In the genomic region with DNA sequence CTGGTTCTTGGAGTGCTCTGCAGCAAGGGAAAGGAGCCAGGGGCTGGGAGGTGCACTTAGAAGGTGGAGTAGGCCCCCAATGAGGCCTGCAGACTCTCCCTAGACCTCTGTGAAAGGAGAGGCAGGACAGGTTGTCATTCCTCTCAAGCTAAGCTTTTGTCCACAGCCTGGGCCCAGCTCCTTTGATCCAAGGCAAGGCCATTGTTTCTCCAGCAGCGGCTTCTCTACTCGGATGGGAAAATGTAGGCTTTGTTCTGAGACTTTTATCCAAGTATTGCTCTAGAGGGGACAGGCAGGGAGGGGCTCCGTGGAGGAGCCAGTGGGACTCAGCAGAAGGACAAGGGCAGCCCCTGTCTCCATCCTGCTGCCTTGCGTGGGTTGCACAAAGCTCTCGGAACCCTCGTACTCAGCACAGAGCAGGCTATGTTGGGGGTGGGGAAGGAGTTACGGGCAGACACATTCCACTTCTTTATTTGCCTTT, we compare ENCODE assay signal across 10 mouse cellular contexts.
DNase-seq lines count a peak whose midpoint lies in the region; ATAC-seq and TF ChIP-seq lines count a peak whose summit lies in the region.
"Had no signal": no experiment of that assay in that cellular context is flagged by ENCODE, and none has a peak within 500 bp of the region (broad histone marks: within the 10 kb centered on the region; RNA-seq: fewer than 3 reads in every experiment).

No protein-coding gene starts in this region.

- H3K4me3 ChIP-seq in lung, embryonic 14.5 days (ENCODE audit: low read depth, low read length) = no peak overlapping the region
- no peak overlapping the region for H3K4me3 ChIP-seq in lung, postnatal 0 days (ENCODE audit: low read depth, low read length)
- no peak overlapping the region for H3K4me3 ChIP-seq in forebrain, embryonic 14.5 days (ENCODE audit: low read depth, low read length)
- no peak overlapping the region for H3K4me3 ChIP-seq in midbrain, embryonic 13.5 days (replicated peaks)
- H3K4me3 ChIP-seq in kidney, adult 2 months (ENCODE audit: insufficient read depth, low read depth, low read length) = no peak overlapping the region
- H3K4me3 ChIP-seq: embryonic facial prominence, embryonic 13.5 days; limb, embryonic 12.5 days had no signal

- ATAC-seq in lung, embryonic 14.5 days (ENCODE audit: insufficient read depth) = peak; percentile 58
- no peak for ATAC-seq in lung, postnatal 0 days
- peak; percentile 69 for ATAC-seq in forebrain, embryonic 14.5 days
- peak; percentile 88 for ATAC-seq in midbrain, embryonic 13.5 days

- peak overlapping the region; percentile 69 for H3K27ac ChIP-seq in lung, embryonic 14.5 days (ENCODE audit: low read depth)
- no peak overlapping the region for H3K27ac ChIP-seq in lung, postnatal 0 days (ENCODE audit: low read length)
- H3K27ac ChIP-seq in forebrain, embryonic 14.5 days (ENCODE audit: low read depth, low read length) = peak overlapping the region; percentile 46; the same call in 1 of the 2 replicates
- 0 out of 2 replicates have a peak overlapping the region, but pooled peaks have one; percentile 1 for H3K27ac ChIP-seq in midbrain, embryonic 13.5 days
- no peak overlapping the region for H3K27ac ChIP-seq in kidney, adult 2 months (ENCODE audit: insufficient read depth, low read depth, low read length)
- H3K27ac ChIP-seq: embryonic facial prominence, embryonic 13.5 days; limb, embryonic 12.5 days had no signal

- no peak for TF ChIP-seq POLR2A in kidney, adult 2 months (IDR thresholded peaks at IDR 0.05; ENCODE audit: low read depth, low read length)

- no peak overlapping the region for H3K9ac ChIP-seq in lung, embryonic 14.5 days
- no peak overlapping the region for H3K9ac ChIP-seq in lung, postnatal 0 days (replicated peaks; ENCODE audit: low read depth)
- no peak overlapping the region for H3K9ac ChIP-seq in forebrain, embryonic 14.5 days (ENCODE audit: low read length)
- no peak overlapping the region for H3K9ac ChIP-seq in midbrain, embryonic 13.5 days (replicated peaks)
- H3K9ac ChIP-seq: embryonic facial prominence, embryonic 13.5 days; limb, embryonic 12.5 days had no signal

- WGBS in lung, embryonic 14.5 days = 48% methylated on average over 7 of the region's 7 CpGs
- 46% methylated on average over 7 of the region's 7 CpGs for WGBS in lung, postnatal 0 days
- 5% methylated on average over 7 of the region's 7 CpGs for WGBS in forebrain, embryonic 14.5 days
- 3% methylated on average over 7 of the region's 7 CpGs for WGBS in midbrain, embryonic 13.5 days
- whole genome bisulfite sequencing in kidney, adult 2 months = 74% methylated on average over 7 of the region's 7 CpGs

- no peak for TF ChIP-seq EP300 in lung, postnatal 0 days (IDR thresholded peaks at IDR 0.05)

- TF ChIP-seq CTCF in lung, embryonic 14.5 days (IDR thresholded peaks at IDR 0.05; ENCODE audit: low read depth) = no peak
- TF ChIP-seq CTCF in lung, postnatal 0 days (IDR thresholded peaks at IDR 0.05) = no peak
- TF ChIP-seq CTCF in kidney, adult 2 months (conservative IDR thresholded peaks at IDR 0.05; ENCODE audit: insufficient read depth, insufficient read length, low read depth, low read length) = no peak

- DNase-seq in lung, embryonic 14.5 days = peak; percentile 12
- DNase-seq in lung, postnatal 0 days (ENCODE audit: low spot score) = no peak
- peak; percentile 63 for DNase-seq in embryo, embryonic 10.5 days (ENCODE audit: low spot score)
- peak; percentile 34 for DNase-seq in forebrain, embryonic 14.5 days (ENCODE audit: low spot score)
- no peak for DNase-seq in urinary bladder, postnatal 10 days (ENCODE audit: low spot score)
- no peak for DNase-seq in kidney, adult 2 months
- DNase-seq: kidney, postnatal 10 days had no signal

- peaks cover 18% of the 10 kb centered on the region for H3K4me1 ChIP-seq in lung, embryonic 14.5 days (ENCODE audit: insufficient read depth)
- H3K4me1 ChIP-seq in lung, postnatal 0 days (ENCODE audit: insufficient read depth, low read depth, low read length) = no peaks in the 10 kb centered on the region; the same call in 1 of the 2 replicates
- H3K4me1 ChIP-seq in forebrain, embryonic 14.5 days (ENCODE audit: control insufficient read depth, insufficient read depth, low read length) = peaks cover 12% of the 10 kb centered on the region
- H3K4me1 ChIP-seq in midbrain, embryonic 13.5 days (replicated peaks) = peaks cover 21% of the 10 kb centered on the region
- peaks cover 24% of the 10 kb centered on the region for H3K4me1 ChIP-seq in kidney, adult 2 months (ENCODE audit: control insufficient read depth, insufficient read depth, low read length)

- no peaks in the 10 kb centered on the region for H3K9me3 ChIP-seq in lung, embryonic 14.5 days (ENCODE audit: low read depth, low read length)
- H3K9me3 ChIP-seq in lung, postnatal 0 days (ENCODE audit: low read length) = no peaks in the 10 kb centered on the region
- no peaks in the 10 kb centered on the region for H3K9me3 ChIP-seq in forebrain, embryonic 14.5 days (replicated peaks; ENCODE audit: control insufficient read depth, low read length)
- H3K9me3 ChIP-seq in midbrain, embryonic 13.5 days = no peaks in the 10 kb centered on the region
- H3K9me3 ChIP-seq: embryonic facial prominence, embryonic 13.5 days; limb, embryonic 12.5 days had no signal

- H3K36me3 ChIP-seq in lung, embryonic 14.5 days (ENCODE audit: insufficient read depth) = no peaks in the 10 kb centered on the region
- no peaks in the 10 kb centered on the region for H3K36me3 ChIP-seq in lung, postnatal 0 days (ENCODE audit: insufficient read depth, low read length)
- no peaks in the 10 kb centered on the region for H3K36me3 ChIP-seq in forebrain, embryonic 14.5 days (ENCODE audit: control insufficient read depth, insufficient read depth, low read length)
- no peaks in the 10 kb centered on the region for H3K36me3 ChIP-seq in midbrain, embryonic 13.5 days
- H3K36me3 ChIP-seq in kidney, adult 2 months (ENCODE audit: control insufficient read depth, insufficient read depth, low read length) = no peaks in the 10 kb centered on the region
- H3K36me3 ChIP-seq: embryonic facial prominence, embryonic 13.5 days; limb, embryonic 12.5 days had no signal

- no peak overlapping the region for H3K4me2 ChIP-seq in lung, embryonic 14.5 days
- H3K4me2 ChIP-seq in lung, postnatal 0 days (replicated peaks; ENCODE audit: low read depth, low read length) = no peak overlapping the region
- no peak overlapping the region for H3K4me2 ChIP-seq in forebrain, embryonic 14.5 days (ENCODE audit: low read length)
- H3K4me2 ChIP-seq in midbrain, embryonic 13.5 days (replicated peaks) = no peak overlapping the region
- H3K4me2 ChIP-seq: embryonic facial prominence, embryonic 13.5 days; limb, embryonic 12.5 days had no signal

- H3K27me3 ChIP-seq in lung, embryonic 14.5 days (ENCODE audit: insufficient read depth, low read length) = no peaks in the 10 kb centered on the region
- H3K27me3 ChIP-seq in lung, postnatal 0 days (replicated peaks; ENCODE audit: insufficient read depth, low read length) = no peaks in the 10 kb centered on the region
- no peaks in the 10 kb centered on the region for H3K27me3 ChIP-seq in forebrain, embryonic 14.5 days (replicated peaks; ENCODE audit: control insufficient read depth, insufficient read depth, low read length)
- no peaks in the 10 kb centered on the region for H3K27me3 ChIP-seq in midbrain, embryonic 13.5 days
- no peaks in the 10 kb centered on the region for H3K27me3 ChIP-seq in kidney, adult 2 months (replicated peaks; ENCODE audit: control insufficient read depth, insufficient read depth, low read length)
- H3K27me3 ChIP-seq: embryonic facial prominence, embryonic 13.5 days; limb, embryonic 12.5 days had no signal

Comparison
In these comparisons a context has a peak if more than half of its experiments do, and no peak if none do; other contexts are left out.
1. DNase-seq: peak in lung, embryonic 14.5 days (single experiment), embryo, embryonic 10.5 days (single experiment) and forebrain, embryonic 14.5 days (single experiment); none in lung, postnatal 0 days (single experiment), urinary bladder, postnatal 10 days (single experiment) and kidney, adult 2 months (single experiment).
2. H3K27ac ChIP-seq: peak in lung, embryonic 14.5 days (single experiment), forebrain, embryonic 14.5 days (single experiment) and midbrain, embryonic 13.5 days (single experiment); none in lung, postnatal 0 days (single experiment) and kidney, adult 2 months (single experiment).